15 mouse cellular contexts compared by ENCODE assay signal in genomic region chr11:18866198-18866836, GRCm38 (mm10).
DNase-seq lines count a peak whose midpoint lies in the region; ATAC-seq and TF ChIP-seq lines count a peak whose summit lies in the region.
"Had no signal": no experiment of that assay in that cellular context is flagged by ENCODE, and none has a peak within 500 bp of the region (broad histone marks: within the 10 kb centered on the region; RNA-seq: fewer than 3 reads in every experiment).

No protein-coding gene starts in this region.

- no peak overlapping the region for H3K4me2 ChIP-seq in embryonic facial prominence, embryonic 12.5 days (replicated peaks)
- no peak overlapping the region for H3K4me2 ChIP-seq in stomach, embryonic 15.5 days
- H3K4me2 ChIP-seq: forebrain, embryonic 12.5 days; heart, embryonic 11.5 days; limb, embryonic 12.5 days; liver, embryonic 12.5 days; lung, embryonic 15.5 days had no signal

- TF ChIP-seq CTCF in G1E (IDR thresholded peaks at IDR 0.05; ENCODE audit: low read depth, low read length): no peak

- peaks cover 4% of the 10 kb centered on the region; the same call in 1 of the 2 replicates for H3K4me1 ChIP-seq in embryonic facial prominence, embryonic 12.5 days
- H3K4me1 ChIP-seq in embryonic facial prominence, embryonic 10.5 days: peaks cover 24% of the 10 kb centered on the region
- peaks cover 6% of the 10 kb centered on the region; the same call in 1 of the 2 replicates for H3K4me1 ChIP-seq in G1E (ENCODE audit: insufficient read depth, low read depth, low read length)
- 0 out of 2 replicates have a peak, but pooled peaks cover 5% of the 10 kb centered on the region for H3K4me1 ChIP-seq in stomach, embryonic 15.5 days
- H3K4me1 ChIP-seq: liver, embryonic 12.5 days had no signal

- H3K9ac ChIP-seq in embryonic facial prominence, embryonic 12.5 days: no peak overlapping the region
- no peak overlapping the region for H3K9ac ChIP-seq in stomach, embryonic 15.5 days
- H3K9ac ChIP-seq: forebrain, embryonic 12.5 days; limb, embryonic 12.5 days; liver, embryonic 12.5 days; lung, embryonic 15.5 days had no signal

- DNase-seq in embryonic facial prominence, embryonic 10.5 days (ENCODE audit: low spot score): no peak
- peak; percentile 16 for DNase-seq in kidney, postnatal 14 days
- DNase-seq in kidney, adult 18-20 months: no peak
- DNase-seq in G1E (ENCODE audit: low spot score): no peak
- no peak for DNase-seq in adrenal gland, postnatal 25 days
- DNase-seq: cerebellum, adult 9-10 months; gastrocnemius, adult 2 months; retina, postnatal 1 day had no signal

- H3K4me3 ChIP-seq in embryonic facial prominence, embryonic 12.5 days: no peak overlapping the region
- no peak overlapping the region for H3K4me3 ChIP-seq in embryonic facial prominence, embryonic 10.5 days
- no peak overlapping the region for H3K4me3 ChIP-seq in G1E (ENCODE audit: low read depth, low read length)
- no peak overlapping the region for H3K4me3 ChIP-seq in stomach, embryonic 15.5 days (replicated peaks)
- H3K4me3 ChIP-seq: forebrain, embryonic 12.5 days; gastrocnemius, adult 2 months; limb, embryonic 12.5 days; liver, embryonic 12.5 days; lung, embryonic 15.5 days had no signal

- peaks cover 19% of the 10 kb centered on the region; the same call in 1 of the 2 replicates for H3K27me3 ChIP-seq in embryonic facial prominence, embryonic 12.5 days
- peaks cover 39% of the 10 kb centered on the region for H3K27me3 ChIP-seq in embryonic facial prominence, embryonic 10.5 days (replicated peaks; ENCODE audit: low read depth, poor library complexity, severe bottlenecking)
- H3K27me3 ChIP-seq in G1E (ENCODE audit: insufficient read depth, low read length): peaks cover 29% of the 10 kb centered on the region
- no peaks in the 10 kb centered on the region for H3K27me3 ChIP-seq in stomach, embryonic 15.5 days (replicated peaks)

- 43% methylated on average over 6 of the region's 6 CpGs for WGBS in embryonic facial prominence, embryonic 12.5 days
- WGBS in embryonic facial prominence, embryonic 10.5 days: 44% methylated on average over 6 of the region's 6 CpGs
- 27% methylated on average over 6 of the region's 6 CpGs for WGBS in stomach, embryonic 15.5 days

- 0 out of 2 replicates have a peak overlapping the region, but pooled peaks have one; percentile 20 for H3K27ac ChIP-seq in embryonic facial prominence, embryonic 12.5 days
- no peak overlapping the region for H3K27ac ChIP-seq in embryonic facial prominence, embryonic 10.5 days (replicated peaks)
- peak overlapping the region; percentile 44 for H3K27ac ChIP-seq in stomach, embryonic 15.5 days
- H3K27ac ChIP-seq: forebrain, embryonic 12.5 days; gastrocnemius, adult 2 months; limb, embryonic 12.5 days; liver, embryonic 12.5 days; lung, embryonic 15.5 days had no signal

- H3K9me3 ChIP-seq in embryonic facial prominence, embryonic 12.5 days: no peaks in the 10 kb centered on the region; the same call in 1 of the 2 replicates
- H3K9me3 ChIP-seq in embryonic facial prominence, embryonic 10.5 days: no peaks in the 10 kb centered on the region
- no peaks in the 10 kb centered on the region for H3K9me3 ChIP-seq in G1E (replicated peaks)
- no peaks in the 10 kb centered on the region for H3K9me3 ChIP-seq in stomach, embryonic 15.5 days
- H3K9me3 ChIP-seq: limb, embryonic 12.5 days; liver, embryonic 12.5 days; lung, embryonic 15.5 days had no signal

- no peaks in the 10 kb centered on the region for H3K36me3 ChIP-seq in embryonic facial prominence, embryonic 12.5 days
- H3K36me3 ChIP-seq in embryonic facial prominence, embryonic 10.5 days (replicated peaks): no peaks in the 10 kb centered on the region
- H3K36me3 ChIP-seq in G1E (replicated peaks): no peaks in the 10 kb centered on the region
- H3K36me3 ChIP-seq in stomach, embryonic 15.5 days: no peaks in the 10 kb centered on the region
- H3K36me3 ChIP-seq: forebrain, embryonic 12.5 days; limb, embryonic 12.5 days; liver, embryonic 12.5 days; lung, embryonic 15.5 days had no signal

- ATAC-seq in embryonic facial prominence, embryonic 12.5 days (ENCODE audit: insufficient number of reproducible peaks, insufficient read depth, low FRiP score, low TSS enrichment): no peak
- ATAC-seq in G1E (ENCODE audit: extremely low read depth, insufficient number of reproducible peaks, low FRiP score, poor library complexity, severe bottlenecking): peak; percentile 57; the same call in 1 of the 2 replicates
- no peak for ATAC-seq in stomach, embryonic 15.5 days (ENCODE audit: insufficient read depth, low FRiP score, low read depth)
- ATAC-seq: liver, embryonic 12.5 days had no signal
